Mouse (Mus musculus) regulatory T cell (primary cell): ENCODE measurements around the gene Slk.
"Not testable (repeated sequence)": the region's sequence is repeated elsewhere in the genome, so short reads cannot be mapped to it uniquely, and the experiment has no call there.

ENCODE experiments used
- in situ Hi-C: fragments of 300-600 bp; cut with MboI, MseI; formaldehyde crosslinking; loops from one replicate; pipeline ENCODE4 v1.15.1; 2025; ENCODE audit warnings: high pct_unique_total_duplicates

Gene Slk

GRCm38 (mm10) chr19:47570042-47570441 is 9.4 kb upstream of the Slk start:
- in situ Hi-C loops: no loop called here

GRCm38 (mm10) chr19:47571981-47572380 is 7.5 kb upstream of the Slk start:
- in situ Hi-C loops: not testable (repeated sequence)

- in situ Hi-C loops: no loop called here
Observed at GRCm38 (mm10) chr19:47573718-47574117, 5.8 kb upstream of the Slk start.

- in situ Hi-C loops: loop anchor here (5.0 kb wide), 1 partner anchor 71 kb away; no protein-coding TSS in a partner anchor
Observed at GRCm38 (mm10) chr19:47578581-47579224, 775 bp upstream of the Slk start.

- in situ Hi-C loops: loop anchor here (5.0 kb wide), 1 partner anchor 73 kb away; no protein-coding TSS in a partner anchor
Observed at GRCm38 (mm10) chr19:47579788-47580631, 532 bp downstream of the Slk start.

- in situ Hi-C loops: no loop called here
Observed at GRCm38 (mm10) chr19:47585772-47586171, 6.3 kb downstream of the Slk start.

- in situ Hi-C loops: no loop called here
Observed at GRCm38 (mm10) chr19:47587009-47587408, 7.5 kb downstream of the Slk start.

GRCm38 (mm10) chr19:47608513-47608912 is 29.0 kb downstream of the Slk start:
- in situ Hi-C loops: no loop called here

- in situ Hi-C loops: no loop called here
Observed at GRCm38 (mm10) chr19:47613442-47613841, 34.0 kb downstream of the Slk start.

- in situ Hi-C loops: no loop called here
Observed at GRCm38 (mm10) chr19:47621478-47621877, 42.0 kb downstream of the Slk start.

- in situ Hi-C loops: no loop called here
Observed at GRCm38 (mm10) chr19:47624940-47625711, 45.6 kb downstream of the Slk start.

GRCm38 (mm10) chr19:47627450-47627849 is 48.0 kb downstream of the Slk start:
- in situ Hi-C loops: no loop called here

- in situ Hi-C loops: no loop called here
Observed at GRCm38 (mm10) chr19:47629068-47629467, 49.6 kb downstream of the Slk start.

GRCm38 (mm10) chr19:47630381-47630780 is 50.9 kb downstream of the Slk start:
- in situ Hi-C loops: no loop called here

GRCm38 (mm10) chr19:47631799-47632198 is 52.3 kb downstream of the Slk start:
- in situ Hi-C loops: no loop called here

- in situ Hi-C loops: no loop called here
Observed at GRCm38 (mm10) chr19:47635380-47635779, 55.9 kb downstream of the Slk start.

GRCm38 (mm10) chr19:47643910-47644309 is 64.4 kb downstream of the Slk start:
- in situ Hi-C loops: no loop called here

GRCm38 (mm10) chr19:47645583-47645982 is 66.1 kb downstream of the Slk start:
- in situ Hi-C loops: no loop called here

- in situ Hi-C loops: no loop called here
Observed at GRCm38 (mm10) chr19:47646508-47647120, 67.1 kb downstream of the Slk start.

GRCm38 (mm10) chr19:47649071-47649470 is 69.6 kb downstream of the Slk start:
- in situ Hi-C loops: no loop called here

GRCm38 (mm10) chr19:47650366-47651159 is 71.1 kb downstream of the Slk start:
- in situ Hi-C loops: loop anchor here (5.0 kb wide), 1 partner anchor 147 kb away; no protein-coding TSS in a partner anchor
